Mouse (Mus musculus): ENCODE measurements around the gene Bzw2.

DNA sequence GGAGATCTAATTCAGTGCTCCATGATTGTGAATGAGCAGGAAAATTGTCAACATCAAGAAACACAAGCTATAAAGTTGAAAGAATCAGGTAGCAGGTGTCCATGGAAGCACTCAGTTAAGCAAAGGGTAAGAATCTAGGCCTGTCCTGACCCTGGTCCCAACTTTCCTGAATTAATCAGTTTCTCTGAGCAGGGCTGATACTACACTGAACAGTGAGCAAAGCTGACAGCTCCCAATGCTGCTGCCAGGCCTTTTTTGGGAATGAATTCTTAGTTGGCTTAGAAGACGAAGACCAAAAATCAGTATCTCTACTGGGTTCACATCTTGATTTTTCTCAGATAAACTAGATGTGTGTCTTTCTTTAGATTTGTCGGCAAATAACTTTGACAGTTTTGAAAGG lies 7.1 kb downstream of the Bzw2 start:
- TF ChIP-seq CTCF (conservative IDR thresholded peaks at IDR 0.05; ENCODE audit: low read length) (no peak), POU5F1 (IDR thresholded peaks at IDR 0.05; ENCODE audit: borderline replicate concordance, low read length) (no peak), NANOG (IDR thresholded peaks at IDR 0.05; ENCODE audit: borderline replicate concordance, low read length) (no peak)

Measured in E14TG2a.4 (cell line).